Comparison of ENCODE assay signal across 9 mouse cellular contexts in the genomic region with DNA sequence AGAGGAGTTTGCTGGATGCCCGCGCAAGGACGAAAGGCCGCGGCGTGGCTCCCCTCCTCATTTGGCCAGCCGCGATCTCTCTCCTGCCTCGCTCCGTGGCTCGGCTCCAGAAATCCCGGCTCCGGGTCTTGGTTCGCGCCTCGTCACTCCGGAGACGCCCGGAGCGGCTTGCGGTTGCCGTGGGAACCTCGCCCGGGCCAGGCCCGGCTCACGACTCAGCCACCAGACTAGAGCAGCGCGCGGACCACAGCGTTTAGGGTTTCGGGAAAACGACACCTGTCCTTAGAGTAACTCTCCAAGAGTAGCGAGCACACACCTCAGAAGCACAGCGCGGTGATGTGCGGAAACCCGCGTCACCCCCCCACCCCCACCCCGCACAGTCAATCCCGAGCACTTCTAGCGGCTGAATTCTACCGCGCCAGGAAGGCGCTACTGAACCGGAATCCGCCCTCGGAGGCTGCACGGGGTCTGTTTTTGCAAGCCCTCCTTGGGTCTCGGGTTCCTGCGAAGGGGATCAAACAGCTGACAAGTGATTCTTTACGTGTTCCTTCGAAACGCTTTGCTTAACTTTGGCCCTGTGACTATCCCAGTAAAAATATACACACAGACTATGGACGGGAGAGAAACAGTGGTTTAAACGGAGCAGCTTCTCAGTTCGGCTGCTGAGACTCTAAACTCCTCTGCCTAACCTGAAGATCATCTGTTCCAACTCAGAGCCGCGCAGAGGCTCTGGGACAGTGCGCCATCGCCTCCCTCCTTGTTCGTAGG. TPM values are rescaled to one million over a fixed set of nuclear protein-coding genes. Genes with fewer than 3 reads are reported as not detected.
DNase-seq lines count a peak whose midpoint lies in the region; ATAC-seq and TF ChIP-seq lines count a peak whose summit lies in the region.
"Had no signal": no experiment of that assay in that cellular context is flagged by ENCODE, and none has a peak within 500 bp of the region (broad histone marks: within the 10 kb centered on the region; RNA-seq: fewer than 3 reads in every experiment).

No protein-coding gene starts in this region.

- H3K4me1 ChIP-seq in hindbrain, postnatal 0 days (ENCODE audit: insufficient read depth, low read length), result no peaks in the 10 kb centered on the region

- no peak for TF ChIP-seq CTCF in hindbrain, postnatal 0 days (IDR thresholded peaks at IDR 0.05; ENCODE audit: low read depth)

- peaks cover 39% of the 10 kb centered on the region for H3K27me3 ChIP-seq in hindbrain, postnatal 0 days (ENCODE audit: insufficient read depth, low read length)

- H3K9ac ChIP-seq in hindbrain, postnatal 0 days (replicated peaks; ENCODE audit: low read length), result 0 out of 2 replicates have a peak overlapping the region, but pooled peaks have one; percentile 7

- H3K9me3 ChIP-seq in hindbrain, postnatal 0 days (ENCODE audit: low read length), result no peaks in the 10 kb centered on the region

- H3K36me3 ChIP-seq in hindbrain, postnatal 0 days (ENCODE audit: insufficient read depth, low read length), result no peaks in the 10 kb centered on the region

- peak overlapping the region; percentile 73 for H3K4me2 ChIP-seq in hindbrain, postnatal 0 days (ENCODE audit: low read depth, low read length)

- no peak overlapping the region for H3K27ac ChIP-seq in hindbrain, postnatal 0 days

- intact Hi-C loops in gastrocnemius, postnatal 14 days (cut with DNase I; ENCODE audit: low total_unique reads), result loop anchor here (2.0 kb wide), 1 partner anchor 69 kb away; no protein-coding TSS in a partner anchor
- intact Hi-C loops in left cerebral cortex, postnatal 14 days (cut with DNase I), result no loop called here

- peak overlapping the region; percentile 40 for H3K4me3 ChIP-seq in hindbrain, postnatal 0 days (ENCODE audit: low read length)

- peak; percentile 95 for DNase-seq in adrenal gland, postnatal 14 days
- peak; percentile 85 for DNase-seq in embryo, embryonic 10 days (ENCODE audit: low spot score)
- peak; percentile 91 for DNase-seq in gastrocnemius, postnatal 14 days
- DNase-seq in hindbrain, postnatal 0 days (ENCODE audit: low spot score), result peak; percentile 95
- DNase-seq in left cerebral cortex, postnatal 14 days (ENCODE audit: low spot score in 2 of 2), result peak; percentile 92
- DNase-seq in right cerebral cortex, postnatal 25 days, result peak; percentile 89

- WGBS in hindbrain, postnatal 0 days, result 2% methylated on average over 61 of the region's 61 CpGs

- peak; percentile 90 for ATAC-seq in hindbrain, postnatal 0 days
- peak; percentile 56; the same call in 1 of the 2 replicates for ATAC-seq in megakaryocyte-erythroid progenitor cell, adult 5-6 weeks (replicated peaks; ENCODE audit: low FRiP score, low TSS enrichment, poor library complexity, severe bottlenecking)
- ATAC-seq in erythroblast, adult 5-6 weeks (replicated peaks; ENCODE audit: low FRiP score, poor library complexity, severe bottlenecking), result no peak

RNA-seq across cellular contexts. Expression of a gene that starts 4.5 kb away (rescaled TPM):
- total RNA-seq in adrenal gland, postnatal 14 days (2021), result 6.8 and 7.3 TPM in 2 replicates
- total RNA-seq in gastrocnemius, postnatal 14 days (2021), result 10 to 100 TPM; 14.1 to 22.6 TPM
- 6.4 and 9.6 TPM in 2 replicates for total RNA-seq in hindbrain, postnatal 0 days (2014; rRNA removed)
- polyA plus RNA-seq in hindbrain, postnatal 0 days (2015; fragmentation: Nextera tagmentation; extraction: Ambion mirVana), result 8.1 and 9.5 TPM in 2 replicates
- 1 to 10 TPM; 1.3 to 1.6 TPM for total RNA-seq in left cerebral cortex, postnatal 14 days (2021)
- total RNA-seq in megakaryocyte-erythroid progenitor cell, adult 5-6 weeks (2014; fragmentation: Nextera tagmentation), result not detected in 2 replicates
- total RNA-seq in megakaryocyte-erythroid progenitor cell, adult 5-6 weeks (2017), result not detected in 2 replicates
- not detected in 2 replicates for total RNA-seq in erythroblast, adult 5-6 weeks (2015; ENCODE audit: low replicate concordance)
- total RNA-seq in erythroblast, adult 5-6 weeks (2017; ENCODE audit: low replicate concordance), result not detected in 2 replicates

RNA-seq across cellular contexts. Expression of a gene that starts 6.7 kb away (rescaled TPM):
- 0.19 and 0.23 TPM in 2 replicates for total RNA-seq in adrenal gland, postnatal 14 days (2021)
- total RNA-seq in gastrocnemius, postnatal 14 days (2021), result under 1 TPM in 1 of 2 experiments, not detected in 1; 0.08 TPM
- total RNA-seq in hindbrain, postnatal 0 days (2014; rRNA removed), result 0.50 and 0.94 TPM in 2 replicates
- polyA plus RNA-seq in hindbrain, postnatal 0 days (2015; fragmentation: Nextera tagmentation; extraction: Ambion mirVana), result not detected in 2 replicates
- total RNA-seq in left cerebral cortex, postnatal 14 days (2021), result 100 to 1,000 TPM; 166 to 177 TPM
- total RNA-seq in megakaryocyte-erythroid progenitor cell, adult 5-6 weeks (2014; fragmentation: Nextera tagmentation), result not detected in 2 replicates
- total RNA-seq in megakaryocyte-erythroid progenitor cell, adult 5-6 weeks (2017), result not detected in 2 replicates
- total RNA-seq in erythroblast, adult 5-6 weeks (2015; ENCODE audit: low replicate concordance), result not detected in 2 replicates
- total RNA-seq in erythroblast, adult 5-6 weeks (2017; ENCODE audit: low replicate concordance), result not detected in 2 replicates
- polyA plus RNA-seq: gonadal fat pad, adult 2 months had no signal

RNA-seq across cellular contexts. Expression of a gene that starts 34.8 kb away (rescaled TPM):
- 281 and 315 TPM in 2 replicates for total RNA-seq in adrenal gland, postnatal 14 days (2021)
- total RNA-seq in gastrocnemius, postnatal 14 days (2021), result 10 to 100 TPM; 75.8 to 77.4 TPM
- total RNA-seq in hindbrain, postnatal 0 days (2014; rRNA removed), result 291 and 334 TPM in 2 replicates
- 33.5 and 34.2 TPM in 2 replicates for polyA plus RNA-seq in hindbrain, postnatal 0 days (2015; fragmentation: Nextera tagmentation; extraction: Ambion mirVana)
- 100 to 1,000 TPM; 363 to 364 TPM for total RNA-seq in left cerebral cortex, postnatal 14 days (2021)
- total RNA-seq in megakaryocyte-erythroid progenitor cell, adult 5-6 weeks (2014; fragmentation: Nextera tagmentation), result 157 and 184 TPM in 2 replicates
- total RNA-seq in megakaryocyte-erythroid progenitor cell, adult 5-6 weeks (2017), result 128 and 171 TPM in 2 replicates
- 58.0 and 58.7 TPM in 2 replicates for total RNA-seq in erythroblast, adult 5-6 weeks (2015; ENCODE audit: low replicate concordance)
- total RNA-seq in erythroblast, adult 5-6 weeks (2017; ENCODE audit: low replicate concordance), result 96.5 and 123 TPM in 2 replicates

RNA-seq across cellular contexts. Expression of a gene that starts 56.4 kb away (rescaled TPM):
- total RNA-seq in adrenal gland, postnatal 14 days (2021), result 66.7 and 85.8 TPM in 2 replicates
- 10 to 100 TPM; 46.6 to 46.7 TPM for total RNA-seq in gastrocnemius, postnatal 14 days (2021)
- 323 and 374 TPM in 2 replicates for total RNA-seq in hindbrain, postnatal 0 days (2014; rRNA removed)
- 158 and 178 TPM in 2 replicates for polyA plus RNA-seq in hindbrain, postnatal 0 days (2015; fragmentation: Nextera tagmentation; extraction: Ambion mirVana)
- 100 to 1,000 TPM; 142 to 166 TPM for total RNA-seq in left cerebral cortex, postnatal 14 days (2021)
- 48.5 and 52.0 TPM in 2 replicates for total RNA-seq in megakaryocyte-erythroid progenitor cell, adult 5-6 weeks (2014; fragmentation: Nextera tagmentation)
- 30.5 and 40.8 TPM in 2 replicates for total RNA-seq in megakaryocyte-erythroid progenitor cell, adult 5-6 weeks (2017)
- 13.2 and 14.6 TPM in 2 replicates for total RNA-seq in erythroblast, adult 5-6 weeks (2015; ENCODE audit: low replicate concordance)
- 3.9 and 16.3 TPM in 2 replicates for total RNA-seq in erythroblast, adult 5-6 weeks (2017; ENCODE audit: low replicate concordance)

Comparison
In these comparisons a context has a peak if more than half of its experiments do, and no peak if none do; other contexts are left out.
1. RNA of a gene that starts 6.7 kb away (total RNA-seq): 166 to 177 TPM in left cerebral cortex, postnatal 14 days; 0.50 to 0.94 TPM in hindbrain, postnatal 0 days, 0.19 to 0.23 TPM in adrenal gland, postnatal 14 days, 0.08 TPM in gastrocnemius, postnatal 14 days, not detected in megakaryocyte-erythroid progenitor cell, adult 5-6 weeks and not detected in erythroblast, adult 5-6 weeks; every median in the first group is over 10 times any median in the second.
2. Peak in every context shown above with its lines, with median percentiles within 50 percentile points of each other: DNase-seq.